Mouse (Mus musculus) lung, embryonic 15.5 days (tissue): ENCODE measurements around the gene Gli2. TPM values are rescaled to one million over a fixed set of nuclear protein-coding genes. Genes with fewer than 3 reads are reported as not detected.

Experiments used
- ATAC-seq: fragments of 200-750 bp; cut with Nextera tagmentation; 2 replicates; pipeline ENCODE4 v1.8.0; 2017; ENCODE audit warnings: moderate number of reproducible peaks, borderline replicate concordance; ENCODE audit not compliant: low FRiP score, low TSS enrichment; ENCODE audit errors: extremely low read depth
- H3K27ac ChIP-seq: fragments of 300-500 bp; sonication (generic); 2 replicates; pipeline ENCODE4 v1.5.1; 2015; ENCODE audit warnings: moderate library complexity, mild to moderate bottlenecking, inconsistent platforms
- H3K27me3 ChIP-seq: fragments of 300-500 bp; sonication (generic); 2 replicates; pipeline ENCODE4 v1.6.1; 2015; ENCODE audit warnings: inconsistent platforms
- H3K36me3 ChIP-seq: fragments of 300-500 bp; sonication (generic); 2 replicates; pipeline ENCODE4 v1.6.1; 2015; ENCODE audit warnings: inconsistent platforms
- H3K4me1 ChIP-seq: fragments of 300-500 bp; sonication (generic); 2 replicates; pipeline ENCODE4 v1.6.1; 2015; ENCODE audit warnings: inconsistent platforms
- H3K4me2 ChIP-seq: fragments of 300-500 bp; sonication (generic); 2 replicates; pipeline ENCODE4 v1.6.1; 2015; ENCODE audit warnings: inconsistent platforms, mild to moderate bottlenecking, moderate library complexity
- H3K4me3 ChIP-seq: fragments of 300-500 bp; sonication (generic); 2 replicates; pipeline ENCODE4 v1.5.1; 2015; ENCODE audit warnings: mild to moderate bottlenecking, inconsistent platforms
- H3K9ac ChIP-seq: fragments of 300-500 bp; sonication (generic); 2 replicates; pipeline ENCODE4 v1.6.1; 2015; ENCODE audit warnings: inconsistent platforms
- H3K9me3 ChIP-seq: fragments of 300-500 bp; sonication (generic); 2 replicates; pipeline ENCODE4 v1.6.1; 2016; ENCODE audit warnings: inconsistent platforms
- WGBS: fragments of 180-500 bp; shearing (Covaris S2); methylation state at CpG from one replicate; pipeline ENCODE4 v1.1.7; 2015; 5-methylcytosine and 5-hydroxymethylcytosine counted together
- polyA plus RNA-seq: library from polyadenylated mRNA; unstranded; fragments of >200 nt; fragmentation: Nextera tagmentation; extraction: Ambion mirVana; gene quantifications from 2 replicates; pipeline ENCODE4 v1.2.1, GENCODE M21; 2015

The Gli2 gene
- polyA plus RNA-seq, 1 experiment from 2014 or later, result 7.5 TPM

- Histone ChIP-seq H3K4me2 (no peak overlapping the region), H3K36me3 (no peaks in the 10 kb centered on the region), H3K4me1 (peaks cover 12% of the 10 kb centered on the region), H3K27ac (no peak overlapping the region), H3K27me3 (0 out of 2 replicates have a peak, but pooled peaks cover 6% of the 10 kb centered on the region), H3K4me3 (no peak overlapping the region), H3K9ac (no peak overlapping the region), H3K9me3 (no peaks in the 10 kb centered on the region)
- WGBS, result 38% methylated on average over 6 of the region's 6 CpGs
- ATAC-seq, result no peak; the same call in 1 of the 2 replicates
Measured at GRCm38 (mm10) chr1:118878291-118878690, 175.1 kb downstream of the Gli2 start.

GRCm38 (mm10) chr1:118875227-118875626, 178.2 kb downstream of the Gli2 start:
- Histone ChIP-seq H3K36me3 (no peaks in the 10 kb centered on the region), H3K27me3 (0 out of 2 replicates have a peak, but pooled peaks cover 6% of the 10 kb centered on the region), H3K4me2 (no peak overlapping the region), H3K4me1 (peaks cover 9% of the 10 kb centered on the region), H3K9ac (no peak overlapping the region), H3K27ac (no peak overlapping the region), H3K9me3 (no peaks in the 10 kb centered on the region), H3K4me3 (no peak overlapping the region)
- ATAC-seq, result no peak
- 86% methylated on average over 9 of the region's 9 CpGs for WGBS

GRCm38 (mm10) chr1:118873559-118873958, 179.9 kb downstream of the Gli2 start:
- Histone ChIP-seq H3K9ac (no peak overlapping the region), H3K9me3 (no peaks in the 10 kb centered on the region), H3K4me3 (no peak overlapping the region), H3K4me1 (peaks cover 4% of the 10 kb centered on the region), H3K27ac (no peak overlapping the region), H3K27me3 (0 out of 2 replicates have a peak, but pooled peaks cover 6% of the 10 kb centered on the region), H3K4me2 (no peak overlapping the region), H3K36me3 (no peaks in the 10 kb centered on the region)
- WGBS, result 79% methylated on average over 7 of the region's 7 CpGs
- peak; percentile 24 for ATAC-seq

DNA sequence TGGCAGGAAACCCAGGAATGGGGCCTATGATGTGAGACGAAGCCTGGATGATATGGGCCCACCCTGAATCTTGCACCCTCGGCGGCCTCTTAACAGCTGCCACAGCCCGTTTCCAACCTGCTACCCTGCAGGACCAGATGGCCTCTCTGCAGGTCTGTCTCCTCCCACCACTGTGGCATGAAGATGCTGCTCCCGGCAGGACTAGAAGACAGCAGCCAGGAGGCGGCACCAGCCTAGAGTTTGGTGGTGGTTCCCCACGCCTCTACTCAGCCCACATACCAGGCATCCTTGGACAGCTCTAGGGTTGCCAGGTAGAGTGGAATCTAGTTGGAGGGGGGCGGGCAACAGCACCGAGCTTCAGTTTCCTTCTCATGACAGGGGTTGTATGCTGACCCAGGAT, 188.7 kb downstream of the Gli2 start:
- Histone ChIP-seq H3K27me3 (no peaks in the 10 kb centered on the region), H3K9ac (no peak overlapping the region), H3K4me3 (no peak overlapping the region), H3K27ac (no peak overlapping the region), H3K4me2 (no peak overlapping the region), H3K9me3 (no peaks in the 10 kb centered on the region), H3K36me3 (no peaks in the 10 kb centered on the region), H3K4me1 (no peaks in the 10 kb centered on the region)
- 57% methylated on average over 9 of the region's 9 CpGs for WGBS
- 0 out of 2 replicates have a peak, but pooled peaks have one; percentile 39 for ATAC-seq

GRCm38 (mm10) chr1:118864031-118864430, 189.4 kb downstream of the Gli2 start:
- H3K9me3 ChIP-seq, result no peaks in the 10 kb centered on the region
- no peak for ATAC-seq
- no peaks in the 10 kb centered on the region for H3K36me3 ChIP-seq
- no peaks in the 10 kb centered on the region for H3K4me1 ChIP-seq
- no peak overlapping the region for H3K9ac ChIP-seq
- H3K27ac ChIP-seq, result no peak overlapping the region
- H3K27me3 ChIP-seq, result no peaks in the 10 kb centered on the region
- H3K4me2 ChIP-seq, result no peak overlapping the region
- 82% methylated on average over 5 of the region's 5 CpGs for WGBS
- H3K4me3 ChIP-seq, result no peak overlapping the region

DNA sequence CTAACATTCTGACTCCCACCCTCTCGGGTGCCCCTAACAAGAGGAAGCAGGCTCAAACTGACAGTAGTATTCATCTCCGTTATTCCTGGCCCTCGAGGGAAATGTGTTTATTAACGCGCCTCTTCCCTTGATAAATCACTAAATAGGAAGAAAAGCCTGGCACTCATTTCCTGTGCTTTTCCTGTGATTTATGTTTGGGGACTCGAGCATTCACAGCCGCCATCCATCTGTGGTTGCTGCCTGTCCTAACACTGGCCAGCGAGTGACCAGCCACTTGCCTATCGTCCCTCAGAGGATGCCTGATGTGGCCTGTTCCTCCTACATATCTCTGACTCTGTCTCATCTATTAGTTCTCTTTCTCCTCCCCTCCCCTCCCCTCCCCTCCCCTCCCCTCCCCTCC, 195.3 kb downstream of the Gli2 start:
- Histone ChIP-seq H3K27ac (no peak overlapping the region), H3K4me2 (no peak overlapping the region), H3K4me1 (no peaks in the 10 kb centered on the region), H3K9ac (no peak overlapping the region), H3K27me3 (no peaks in the 10 kb centered on the region), H3K9me3 (no peaks in the 10 kb centered on the region), H3K4me3 (no peak overlapping the region), H3K36me3 (peaks cover 3% of the 10 kb centered on the region; the same call in 1 of the 2 replicates)
- no peak for ATAC-seq
- 40% methylated on average over 9 of the region's 9 CpGs for WGBS

DNA sequence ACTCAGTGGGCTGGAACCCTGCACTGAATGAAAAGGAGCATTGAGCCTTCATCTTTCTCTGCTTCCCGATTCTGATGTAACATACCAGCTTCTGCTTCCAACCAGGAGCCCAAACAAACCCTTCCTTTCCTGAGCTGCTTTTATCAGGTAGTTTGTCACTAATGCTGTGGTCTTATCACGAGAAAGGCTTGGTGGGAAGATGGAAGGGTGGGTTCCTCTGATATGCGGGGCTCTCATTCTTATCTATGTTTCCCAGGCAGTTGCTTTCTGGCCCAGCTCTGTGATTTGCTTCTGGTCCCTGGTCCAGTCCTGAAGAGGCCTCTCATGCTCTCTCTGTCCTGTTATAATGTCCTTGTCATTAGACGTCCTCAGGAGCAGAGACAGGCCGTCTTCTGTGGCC, 222.8 kb downstream of the Gli2 start:
- Histone ChIP-seq H3K36me3 (0 out of 2 replicates have a peak, but pooled peaks cover 2% of the 10 kb centered on the region), H3K4me2 (no peak overlapping the region), H3K9ac (no peak overlapping the region), H3K27me3 (no peaks in the 10 kb centered on the region), H3K9me3 (no peaks in the 10 kb centered on the region), H3K4me1 (no peaks in the 10 kb centered on the region; the same call in 1 of the 2 replicates), H3K27ac (no peak overlapping the region), H3K4me3 (no peak overlapping the region)
- no peak for ATAC-seq
- WGBS, result 39% methylated on average over 5 of the region's 5 CpGs

- Histone ChIP-seq H3K27me3 (no peaks in the 10 kb centered on the region), H3K9ac (no peak overlapping the region), H3K4me3 (no peak overlapping the region), H3K9me3 (0 out of 2 replicates have a peak, but pooled peaks cover 4% of the 10 kb centered on the region), H3K36me3 (no peaks in the 10 kb centered on the region), H3K27ac (no peak overlapping the region), H3K4me1 (no peaks in the 10 kb centered on the region; the same call in 1 of the 2 replicates), H3K4me2 (no peak overlapping the region)
- no peak for ATAC-seq
- 63% methylated on average over 11 of the region's 11 CpGs for WGBS
Measured at GRCm38 (mm10) chr1:118826614-118827013, 226.8 kb downstream of the Gli2 start.

GRCm38 (mm10) chr1:118825467-118826219, 227.8 kb downstream of the Gli2 start:
- H3K4me3 ChIP-seq, result no peak overlapping the region

DNA sequence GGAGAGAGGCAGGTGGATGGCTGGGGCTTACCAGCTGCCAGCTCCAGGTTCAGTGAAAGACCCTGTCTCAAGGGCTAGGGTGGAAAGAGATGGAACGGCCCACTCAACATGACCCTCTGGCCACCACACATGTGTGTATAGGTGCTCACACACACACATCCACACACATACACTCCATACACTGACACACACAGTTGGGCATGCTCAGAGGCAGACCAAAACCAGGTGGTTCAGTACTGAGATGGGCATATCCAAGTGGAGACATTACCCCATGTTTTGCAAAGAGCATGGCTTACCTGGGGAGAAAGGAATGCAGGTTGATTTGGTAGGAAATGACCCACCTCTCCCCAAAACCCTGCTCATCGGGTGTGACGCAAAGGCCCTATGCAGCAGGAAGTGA, 228.4 kb downstream of the Gli2 start:
- H3K4me2 ChIP-seq, result no peak overlapping the region

More at GRCm38 (mm10) chr1:118825467-118826219, 227.8 kb downstream of the Gli2 start:
- Histone ChIP-seq H3K27me3 (no peaks in the 10 kb centered on the region), H3K27ac (no peak overlapping the region), H3K36me3 (no peaks in the 10 kb centered on the region), H3K9ac (no peak overlapping the region), H3K4me1 (no peaks in the 10 kb centered on the region; the same call in 1 of the 2 replicates), H3K9me3 (0 out of 2 replicates have a peak, but pooled peaks cover 4% of the 10 kb centered on the region), H3K4me2 (no peak overlapping the region)
- WGBS, result 57% methylated on average over 31 of the region's 31 CpGs
- peak; percentile 39; the same call in 1 of the 2 replicates for ATAC-seq

GRCm38 (mm10) chr1:118822258-118822657, 231.2 kb downstream of the Gli2 start:
- Histone ChIP-seq H3K27ac (no peak overlapping the region), H3K9ac (no peak overlapping the region), H3K4me3 (no peak overlapping the region), H3K4me2 (no peak overlapping the region), H3K4me1 (no peaks in the 10 kb centered on the region; the same call in 1 of the 2 replicates), H3K9me3 (peaks cover 4% of the 10 kb centered on the region; the same call in 1 of the 2 replicates), H3K36me3 (no peaks in the 10 kb centered on the region), H3K27me3 (no peaks in the 10 kb centered on the region)
- ATAC-seq, result no peak
- WGBS, result 83% methylated on average over 2 of the region's 2 CpGs

More for the DNA sequence above, 228.4 kb downstream of the Gli2 start:
- ATAC-seq, result no peak
- Histone ChIP-seq H3K27me3 (no peaks in the 10 kb centered on the region), H3K4me1 (no peaks in the 10 kb centered on the region; the same call in 1 of the 2 replicates), H3K4me3 (no peak overlapping the region), H3K9ac (no peak overlapping the region), H3K27ac (no peak overlapping the region), H3K9me3 (0 out of 2 replicates have a peak, but pooled peaks cover 4% of the 10 kb centered on the region), H3K36me3 (no peaks in the 10 kb centered on the region)
- WGBS, result 81% methylated on average over 3 of the region's 3 CpGs

- Histone ChIP-seq H3K4me3 (no peak overlapping the region), H3K27me3 (peaks cover 4% of the 10 kb centered on the region; the same call in 1 of the 2 replicates), H3K4me1 (no peaks in the 10 kb centered on the region), H3K4me2 (no peak overlapping the region), H3K9ac (no peak overlapping the region), H3K27ac (no peak overlapping the region), H3K9me3 (no peaks in the 10 kb centered on the region; the same call in 1 of the 2 replicates), H3K36me3 (no peaks in the 10 kb centered on the region)
- 91% methylated on average over 2 of the region's 2 CpGs for WGBS
- ATAC-seq, result no peak
Measured at GRCm38 (mm10) chr1:118815015-118815414, 238.4 kb downstream of the Gli2 start.
